Mouse (Mus musculus): ENCODE measurements around the gene H2al1n. TPM values are rescaled to one million over a fixed set of nuclear protein-coding genes. Genes with fewer than 3 reads are reported as not detected.
"Not testable (repeated sequence)": the region's sequence is repeated elsewhere in the genome, so short reads cannot be mapped to it uniquely, and the experiment has no call there.

H2al1n gene
- polyA plus RNA-seq (2016; fragmentation: Nextera tagmentation; extraction: Ambion mirVana), result not detected in 2 replicates

DNA sequence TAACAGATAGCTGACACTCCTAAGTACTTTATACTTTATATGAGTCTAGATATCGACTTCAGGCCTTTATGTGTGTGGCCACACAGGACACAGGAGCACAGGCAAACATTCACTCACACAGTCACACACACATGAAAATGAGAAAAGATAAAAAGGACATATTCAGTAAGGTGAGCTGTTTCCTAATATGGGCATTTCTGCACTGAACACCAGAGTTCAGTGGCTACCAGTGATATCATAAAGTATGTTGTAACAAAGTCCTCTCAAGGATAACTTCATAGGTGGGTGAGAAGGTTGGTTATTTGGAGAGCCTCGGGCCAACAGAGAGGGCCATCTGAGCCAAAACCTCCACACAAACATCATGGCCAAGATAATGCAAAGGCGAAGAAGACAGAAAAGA, at the start of gene H2al1n:
Gene H2al1n (plus strand): TSS at position 301 of the 400 bp plus-strand sequence.
- H3K36me3 ChIP-seq; DNase-seq (ENCODE audit: low spot score); H3K4me1 ChIP-seq; H3K4me3 ChIP-seq; H3K9me3 ChIP-seq (replicated peaks); H3K27ac ChIP-seq (replicated peaks); H3K27me3 ChIP-seq (ENCODE audit: low read depth, poor library complexity, severe bottlenecking): not testable (repeated sequence)
- WGBS, result 86% methylated on average over 3 of the region's 3 CpGs

DNA sequence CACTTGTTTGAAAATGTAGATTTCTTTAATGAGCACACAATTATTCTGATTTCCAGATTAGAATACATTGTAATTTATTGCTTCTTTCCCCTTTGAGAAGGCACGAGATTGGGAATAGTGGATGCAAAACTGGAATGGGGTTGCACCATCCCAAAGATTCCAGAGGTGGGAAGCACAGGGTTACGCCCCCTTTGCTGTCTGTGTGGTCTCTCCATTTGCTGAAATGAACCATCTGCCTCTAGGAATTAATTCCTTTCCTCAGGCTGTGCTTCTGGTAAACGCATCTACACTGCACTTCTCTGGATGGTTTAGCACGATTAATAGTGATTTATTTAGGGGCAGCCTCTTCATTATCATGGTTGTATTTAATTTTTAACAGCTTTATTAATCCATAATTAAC, 11.7 kb upstream of the H2al1n start:
- Histone ChIP-seq H3K36me3 (no peaks in the 10 kb centered on the region), H3K9me3 (replicated peaks) (no peaks in the 10 kb centered on the region), H3K4me3 (no peak overlapping the region), H3K27me3 (ENCODE audit: low read depth, poor library complexity, severe bottlenecking) (no peaks in the 10 kb centered on the region), H3K4me1 (no peaks in the 10 kb centered on the region), H3K27ac (replicated peaks) (no peak overlapping the region)
- 78% methylated on average over 4 of the region's 4 CpGs for WGBS
- DNase-seq (ENCODE audit: low spot score), result no peak

DNA sequence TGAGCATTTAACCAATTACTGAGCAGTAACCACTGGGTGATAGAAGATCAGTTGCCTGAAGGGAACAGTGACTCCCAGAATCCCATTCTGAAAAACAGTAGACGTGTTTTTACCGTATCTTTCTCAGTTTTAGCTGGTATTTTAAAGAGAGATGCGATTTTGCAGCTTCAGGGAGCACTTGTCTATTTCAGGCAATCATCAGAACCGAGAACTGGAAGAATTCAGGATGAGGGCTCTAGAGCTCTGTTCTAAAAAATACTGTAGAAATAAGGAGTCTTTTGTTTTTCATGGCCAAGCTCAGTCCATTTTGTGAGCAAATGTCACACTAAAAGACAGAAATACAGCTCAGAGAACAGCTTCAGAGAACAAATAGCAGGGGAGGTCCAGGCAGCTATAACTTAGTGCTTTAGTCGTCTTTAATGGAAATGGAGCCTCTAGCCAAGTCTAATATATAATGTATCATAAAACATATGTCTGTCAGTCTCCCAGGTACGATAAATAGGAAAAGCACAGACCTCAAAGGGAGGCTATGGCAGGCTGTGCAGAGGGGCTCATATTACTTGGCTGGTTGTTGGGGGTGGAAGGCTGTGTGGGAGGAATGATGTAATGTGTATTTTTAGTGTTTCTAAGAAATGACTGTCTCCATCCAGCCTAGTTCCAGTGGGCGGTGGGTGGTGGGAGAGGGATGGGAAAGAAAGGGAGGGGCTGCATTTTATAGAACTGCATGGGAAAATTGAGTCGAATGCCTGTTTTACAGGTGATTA, 4.7 kb upstream of the H2al1n start:
- no peak overlapping the region for H3K27ac ChIP-seq (replicated peaks)
- H3K4me3 ChIP-seq, result no peak overlapping the region
- WGBS, result 78% methylated on average over 8 of the region's 8 CpGs
- H3K27me3 ChIP-seq (ENCODE audit: low read depth, poor library complexity, severe bottlenecking), result no peaks in the 10 kb centered on the region
- DNase-seq (ENCODE audit: low spot score), result no peak
- no peaks in the 10 kb centered on the region for H3K9me3 ChIP-seq (replicated peaks)
- no peaks in the 10 kb centered on the region for H3K36me3 ChIP-seq
- H3K4me1 ChIP-seq, result no peaks in the 10 kb centered on the region

DNA sequence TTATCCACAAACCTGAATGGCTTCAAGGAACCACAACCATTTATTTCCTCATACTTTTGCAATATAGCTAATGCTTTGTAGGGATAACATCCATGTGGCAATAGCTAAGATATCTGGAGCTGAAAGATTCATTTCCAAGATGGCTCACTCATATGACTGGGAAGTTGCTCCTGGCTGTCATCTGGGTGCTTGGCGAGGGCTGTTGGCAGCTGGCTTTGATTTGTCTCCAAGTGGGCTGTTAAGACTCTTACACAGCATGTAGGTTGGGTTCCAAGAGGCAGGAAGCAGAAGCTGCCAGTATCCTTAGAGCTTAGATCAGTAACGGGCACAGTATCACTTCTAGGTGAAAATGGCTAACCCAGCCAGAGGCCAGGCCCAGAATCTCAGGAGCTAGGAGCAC, 18.3 kb downstream of the H2al1n start:
- no peaks in the 10 kb centered on the region for H3K4me1 ChIP-seq
- WGBS, result 79% methylated on average over 2 of the region's 2 CpGs
- H3K36me3 ChIP-seq, result no peaks in the 10 kb centered on the region
- no peak overlapping the region for H3K27ac ChIP-seq (replicated peaks)
- no peak overlapping the region for H3K4me3 ChIP-seq
- H3K27me3 ChIP-seq (ENCODE audit: low read depth, poor library complexity, severe bottlenecking), result no peaks in the 10 kb centered on the region
- no peaks in the 10 kb centered on the region; the same call in 1 of the 2 replicates for H3K9me3 ChIP-seq (replicated peaks)
- DNase-seq (ENCODE audit: low spot score), result no peak

DNA sequence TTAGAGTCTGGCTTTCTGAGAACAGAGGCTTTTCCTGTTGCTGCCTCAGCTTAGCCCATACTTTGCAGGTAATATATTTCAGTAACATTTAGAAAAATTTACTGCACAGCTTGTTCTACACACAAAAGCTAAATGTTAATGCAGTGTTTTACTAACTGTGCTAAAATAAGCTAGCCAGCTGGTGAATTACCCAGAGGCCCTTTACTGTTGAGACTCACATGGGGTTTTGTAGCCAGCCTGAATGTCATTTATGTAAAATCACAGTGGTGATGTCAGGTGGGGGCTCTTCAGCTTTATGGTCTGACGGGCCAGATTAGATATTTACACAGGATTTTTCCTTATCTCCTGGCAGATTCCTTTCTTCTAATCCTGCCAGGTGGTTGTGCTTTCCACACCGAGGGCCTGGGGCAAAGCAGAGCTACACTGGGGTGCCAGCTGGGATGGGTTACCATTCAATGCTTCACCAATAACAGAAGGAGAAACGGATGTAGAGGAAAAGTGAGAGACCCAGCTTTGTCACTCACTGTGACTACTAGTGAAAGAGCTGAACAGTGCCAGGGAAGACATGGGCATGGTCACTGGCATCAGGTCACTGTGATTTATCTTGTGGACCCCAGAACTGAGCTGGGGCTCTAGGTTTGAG, 48.8 kb downstream of the H2al1n start:
- Histone ChIP-seq H3K9me3 (replicated peaks) (no peaks in the 10 kb centered on the region), H3K4me1 (no peaks in the 10 kb centered on the region), H3K4me3 (no peak overlapping the region), H3K27ac (replicated peaks) (no peak overlapping the region), H3K27me3 (ENCODE audit: low read depth, poor library complexity, severe bottlenecking) (no peaks in the 10 kb centered on the region), H3K36me3 (no peaks in the 10 kb centered on the region)
- 73% methylated on average over 3 of the region's 3 CpGs for WGBS
- no peak for DNase-seq (ENCODE audit: low spot score)
